Comparison of ENCODE assay signal across 8 mouse cellular contexts in the genomic region with DNA sequence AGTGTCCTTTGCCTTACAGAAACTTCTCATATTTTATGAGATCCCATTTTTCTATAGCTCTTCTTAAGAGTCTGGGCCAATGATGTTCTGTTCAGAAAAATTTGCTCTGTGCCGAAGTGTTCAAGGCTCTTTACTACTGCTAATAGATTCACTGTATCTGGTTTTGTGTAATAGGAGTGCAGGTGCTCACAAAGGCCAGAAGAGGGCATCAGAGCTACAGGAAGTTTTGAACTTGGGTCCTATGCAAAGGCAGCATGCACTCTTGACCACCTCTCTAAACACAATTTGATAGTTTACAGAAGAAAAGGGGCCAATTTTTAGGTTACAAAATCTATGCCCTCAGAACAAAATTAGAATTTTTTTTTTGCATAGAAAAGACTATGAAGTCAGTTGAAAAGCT.
DNase-seq lines count a peak whose midpoint lies in the region; ATAC-seq and TF ChIP-seq lines count a peak whose summit lies in the region.
"Had no signal": no experiment of that assay in that cellular context is flagged by ENCODE, and none has a peak within 500 bp of the region (broad histone marks: within the 10 kb centered on the region; RNA-seq: fewer than 3 reads in every experiment).

No protein-coding gene starts in this region.

- H3K4me1 ChIP-seq in E14TG2a.4 (replicated peaks; ENCODE audit: low read depth, low read length) = no peaks in the 10 kb centered on the region
- H3K4me1 ChIP-seq in lung, embryonic 14.5 days (ENCODE audit: insufficient read depth) = no peaks in the 10 kb centered on the region
- H3K4me1 ChIP-seq: embryonic facial prominence, embryonic 15.5 days had no signal

- DNase-seq in kidney, adult 9 months = peak; percentile 20
- no peak for DNase-seq in kidney, adult 8-10 months
- DNase-seq in WW6 (ENCODE audit: low read depth, low spot score) = peak; percentile 7
- DNase-seq in lung, embryonic 14.5 days = peak; percentile 78
- no peak for DNase-seq in adrenal gland, postnatal 25 days
- no peak for DNase-seq in left cerebral cortex, postnatal 10 days (ENCODE audit: extremely low spot score in 1 of 2, low spot score in 2 of 2)

- intact Hi-C loops in left cerebral cortex, postnatal 10 days (cut with DNase I) = loop anchor here (5.0 kb wide), 1 partner anchor 156 kb away; no protein-coding TSS in a partner anchor

- no peak overlapping the region for H3K9ac ChIP-seq in lung, embryonic 14.5 days
- H3K9ac ChIP-seq: embryonic facial prominence, embryonic 15.5 days had no signal

- no peaks in the 10 kb centered on the region for H3K9me3 ChIP-seq in E14TG2a.4 (ENCODE audit: low read length)
- H3K9me3 ChIP-seq in lung, embryonic 14.5 days (ENCODE audit: low read depth, low read length) = no peaks in the 10 kb centered on the region
- H3K9me3 ChIP-seq: embryonic facial prominence, embryonic 15.5 days had no signal

- no peak overlapping the region for H3K27ac ChIP-seq in lung, embryonic 14.5 days (ENCODE audit: low read depth)
- H3K27ac ChIP-seq: embryonic facial prominence, embryonic 15.5 days had no signal

- TF ChIP-seq CTCF in E14TG2a.4 (conservative IDR thresholded peaks at IDR 0.05; ENCODE audit: low read length) = peak; percentile 61
- peak; percentile 66 for TF ChIP-seq CTCF in lung, embryonic 14.5 days (IDR thresholded peaks at IDR 0.05; ENCODE audit: low read depth)

- no peak for ATAC-seq in lung, embryonic 14.5 days (ENCODE audit: insufficient read depth)

- H3K36me3 ChIP-seq in E14TG2a.4 (ENCODE audit: insufficient read depth, low read length) = no peaks in the 10 kb centered on the region
- no peaks in the 10 kb centered on the region for H3K36me3 ChIP-seq in lung, embryonic 14.5 days (ENCODE audit: insufficient read depth)
- H3K36me3 ChIP-seq: embryonic facial prominence, embryonic 15.5 days had no signal

- H3K4me2 ChIP-seq in lung, embryonic 14.5 days = no peak overlapping the region
- H3K4me2 ChIP-seq: embryonic facial prominence, embryonic 15.5 days had no signal

- no peaks in the 10 kb centered on the region for H3K27me3 ChIP-seq in E14TG2a.4 (ENCODE audit: insufficient read depth, low read length)
- no peaks in the 10 kb centered on the region for H3K27me3 ChIP-seq in lung, embryonic 14.5 days (ENCODE audit: insufficient read depth, low read length)
- H3K27me3 ChIP-seq: embryonic facial prominence, embryonic 15.5 days had no signal

- H3K4me3 ChIP-seq in E14TG2a.4 (replicated peaks; ENCODE audit: low read length) = no peak overlapping the region
- no peak overlapping the region for H3K4me3 ChIP-seq in lung, embryonic 14.5 days (ENCODE audit: low read depth, low read length)
- H3K4me3 ChIP-seq: embryonic facial prominence, embryonic 15.5 days had no signal

- 60% methylated on average over 1 of the region's 1 CpGs for WGBS in lung, embryonic 14.5 days

Comparison
In these comparisons a context has a peak if more than half of its experiments do, and no peak if none do; other contexts are left out.
1. DNase-seq: peak in kidney, adult 9 months (single experiment), WW6 (single experiment) and lung, embryonic 14.5 days (single experiment); none in kidney, adult 8-10 months (0 of 2), adrenal gland, postnatal 25 days (single experiment) and left cerebral cortex, postnatal 10 days (0 of 2).